Mouse (Mus musculus) embryonic facial prominence, embryonic 12.5 days (tissue): ENCODE data around the gene Fra10ac1. TPM values are rescaled to one million over a fixed set of nuclear protein-coding genes. Genes with fewer than 3 reads are reported as not detected.

Experiments used
- ATAC-seq: fragments of 200-750 bp; cut with Nextera tagmentation; 2 replicates; pipeline ENCODE4 v1.8.0; 2017; ENCODE audit not compliant: insufficient number of reproducible peaks, insufficient read depth, low FRiP score, low TSS enrichment
- H3K27ac ChIP-seq: fragments of 300-500 bp; sonication (generic); 2 replicates; pipeline ENCODE4 v1.5.1; 2016; ENCODE audit warnings: mild to moderate bottlenecking
- H3K27me3 ChIP-seq: fragments of 300-500 bp; sonication (generic); 2 replicates; pipeline ENCODE4 v1.6.1; 2016; ENCODE audit warnings: mild to moderate bottlenecking, moderate library complexity
- H3K36me3 ChIP-seq: fragments of 300-500 bp; sonication (generic); 2 replicates; pipeline ENCODE4 v1.6.1; 2016; ENCODE audit warnings: mild to moderate bottlenecking
- H3K4me1 ChIP-seq: fragments of 300-500 bp; sonication (generic); 2 replicates; pipeline ENCODE4 v1.6.1; 2016
- H3K4me2 ChIP-seq: fragments of 300-500 bp; sonication (generic); replicated peaks from 2 replicates; pipeline ENCODE4 v1.6.1; 2016; ENCODE audit warnings: mild to moderate bottlenecking, moderate library complexity
- H3K4me3 ChIP-seq: fragments of 300-500 bp; sonication (generic); 2 replicates; pipeline ENCODE4 v1.5.1; 2016; ENCODE audit warnings: mild to moderate bottlenecking
- H3K9ac ChIP-seq: fragments of 300-500 bp; sonication (generic); 2 replicates; pipeline ENCODE4 v1.6.1; 2016; ENCODE audit warnings: mild to moderate bottlenecking, moderate library complexity
- H3K9me3 ChIP-seq: fragments of 300-500 bp; sonication (generic); 2 replicates; pipeline ENCODE4 v1.6.1; 2016; ENCODE audit warnings: mild to moderate bottlenecking, moderate library complexity
- WGBS: fragments of 180-500 bp; shearing (Covaris S2); methylation state at CpG from one replicate; pipeline ENCODE4 v1.1.7; 2016; 5-methylcytosine and 5-hydroxymethylcytosine counted together
- polyA plus RNA-seq: library from polyadenylated mRNA; unstranded; fragments of >200 nt; fragmentation: Nextera tagmentation; extraction: Ambion mirVana; gene quantifications from 2 replicates; pipeline ENCODE4 v1.2.1, GENCODE M21; 2016

The Fra10ac1 gene
- polyA plus RNA-seq, 1 experiment from 2014 or later: 49.3 TPM

DNA sequence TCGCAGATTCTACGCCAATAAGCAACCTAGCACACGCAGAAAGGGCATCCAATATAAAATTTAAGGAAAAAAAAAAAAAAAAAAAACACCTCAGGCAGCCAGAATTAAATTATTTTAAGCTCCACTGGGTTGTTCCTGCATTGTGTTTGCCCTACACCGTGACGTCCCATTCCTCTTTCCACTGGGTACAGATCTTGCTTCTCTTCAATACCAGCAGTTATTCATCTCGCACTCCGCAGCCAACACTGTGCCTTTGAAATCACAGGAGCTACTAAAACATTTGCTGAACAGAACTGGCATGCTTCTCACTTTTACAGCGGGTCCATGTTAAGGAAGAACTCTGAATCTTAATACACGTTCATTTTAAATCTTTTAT lies 717 bp upstream of the Fra10ac1 start:
- Histone ChIP-seq H3K36me3 (no peaks in the 10 kb centered on the region), H3K4me1 (peaks cover 6% of the 10 kb centered on the region; the same call in 1 of the 2 replicates), H3K9me3 (no peaks in the 10 kb centered on the region), H3K4me2 (peak overlapping the region; percentile 62), H3K9ac (peak overlapping the region; percentile 33; the same call in 1 of the 2 replicates), H3K4me3 (peak overlapping the region; percentile 65), H3K27ac (peak overlapping the region; percentile 88), H3K27me3 (no peaks in the 10 kb centered on the region)
- WGBS: 16% methylated on average over 9 of the region's 9 CpGs
- ATAC-seq: no peak

DNA sequence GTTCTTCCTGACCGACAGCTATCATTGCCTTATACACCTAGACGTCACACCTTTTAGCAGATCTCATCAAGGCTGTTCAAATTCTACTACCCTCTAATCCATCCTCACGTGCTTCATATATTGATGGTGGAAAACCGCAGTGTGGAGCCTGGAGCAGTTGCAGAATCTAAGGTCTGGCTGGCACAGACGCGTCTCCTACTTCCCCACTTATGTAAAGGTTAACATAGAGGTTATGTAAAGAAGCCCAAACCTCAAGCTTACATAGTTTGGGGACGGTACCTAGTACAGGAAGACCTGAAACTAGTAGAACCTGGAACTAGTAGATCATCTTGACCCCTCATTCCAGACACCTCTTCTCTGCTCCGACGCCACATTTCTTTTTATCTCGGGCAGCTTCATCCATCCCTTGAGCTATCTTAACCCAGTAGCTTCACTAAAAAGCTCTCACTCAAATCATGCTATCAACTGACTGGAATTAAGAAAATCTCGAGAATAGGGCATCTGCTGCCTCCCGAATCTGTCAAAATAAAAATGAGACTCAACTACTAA lies 526 bp downstream of the Fra10ac1 start:
- Histone ChIP-seq H3K27ac (peak overlapping the region; percentile 88), H3K27me3 (no peaks in the 10 kb centered on the region), H3K4me2 (peak overlapping the region; percentile 62), H3K36me3 (0 out of 2 replicates have a peak, but pooled peaks cover 3% of the 10 kb centered on the region), H3K9me3 (no peaks in the 10 kb centered on the region), H3K9ac (peak overlapping the region; percentile 66), H3K4me3 (peak overlapping the region; percentile 65), H3K4me1 (peaks cover 6% of the 10 kb centered on the region; the same call in 1 of the 2 replicates)
- 11% methylated on average over 12 of the region's 12 CpGs for WGBS
- ATAC-seq: peak; percentile 32; the same call in 1 of the 2 replicates

DNA sequence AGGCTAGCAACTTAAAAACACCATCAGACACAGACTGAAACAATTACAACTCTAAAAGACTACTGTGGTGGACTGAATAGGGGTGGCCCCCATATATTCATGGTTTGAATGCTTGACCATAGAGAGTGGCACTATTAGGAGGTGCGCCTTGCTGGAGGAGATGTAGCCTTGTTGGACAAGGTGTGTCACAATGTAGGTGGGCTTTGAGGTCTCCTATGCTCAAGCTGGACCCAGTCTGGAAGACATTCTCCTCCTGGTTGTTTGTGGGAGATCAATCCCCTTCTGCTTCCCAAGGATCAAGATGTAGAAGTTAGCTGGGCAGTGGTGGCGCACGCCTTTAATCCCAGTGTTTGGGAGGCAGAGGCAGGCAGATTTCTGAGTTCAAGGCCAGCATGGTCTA lies 6.3 kb downstream of the Fra10ac1 start:
- Histone ChIP-seq H3K4me3 (no peak overlapping the region), H3K27ac (no peak overlapping the region), H3K9me3 (no peaks in the 10 kb centered on the region), H3K4me2 (no peak overlapping the region), H3K36me3 (peaks cover 24% of the 10 kb centered on the region; the same call in 1 of the 2 replicates), H3K9ac (no peak overlapping the region), H3K4me1 (no peaks in the 10 kb centered on the region), H3K27me3 (no peaks in the 10 kb centered on the region)
- ATAC-seq: no peak
- WGBS: 97% methylated on average over 3 of the region's 3 CpGs

DNA sequence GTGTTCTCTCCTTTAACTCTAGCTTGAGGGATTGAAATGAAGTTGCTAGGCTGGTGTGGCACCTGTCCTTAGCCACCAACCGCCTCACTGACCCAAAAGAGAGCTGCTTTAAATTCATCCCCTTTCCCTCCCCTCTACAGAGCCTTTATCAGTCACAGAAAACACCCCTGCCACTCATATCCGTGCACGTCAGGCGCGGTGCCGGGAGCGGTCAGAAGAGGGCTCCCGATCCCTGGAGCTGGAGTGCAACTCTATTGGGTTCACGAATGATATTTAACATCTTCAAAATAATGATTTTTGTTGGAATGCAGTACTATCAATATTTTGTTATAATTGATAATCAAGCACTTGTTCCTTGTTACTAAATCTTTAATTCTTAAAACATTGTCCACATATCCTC lies 17.3 kb downstream of the Fra10ac1 start:
- H3K36me3 ChIP-seq: peaks cover 24% of the 10 kb centered on the region
- H3K4me1 ChIP-seq: no peaks in the 10 kb centered on the region
- no peak overlapping the region for H3K27ac ChIP-seq
- no peak overlapping the region for H3K9ac ChIP-seq
- ATAC-seq: no peak
- H3K4me2 ChIP-seq: no peak overlapping the region
- no peak overlapping the region for H3K4me3 ChIP-seq
- 0 out of 2 replicates have a peak, but pooled peaks cover under 1% of the 10 kb centered on the region for H3K9me3 ChIP-seq
- 64% methylated on average over 9 of the region's 9 CpGs for WGBS
- H3K27me3 ChIP-seq: no peaks in the 10 kb centered on the region

DNA sequence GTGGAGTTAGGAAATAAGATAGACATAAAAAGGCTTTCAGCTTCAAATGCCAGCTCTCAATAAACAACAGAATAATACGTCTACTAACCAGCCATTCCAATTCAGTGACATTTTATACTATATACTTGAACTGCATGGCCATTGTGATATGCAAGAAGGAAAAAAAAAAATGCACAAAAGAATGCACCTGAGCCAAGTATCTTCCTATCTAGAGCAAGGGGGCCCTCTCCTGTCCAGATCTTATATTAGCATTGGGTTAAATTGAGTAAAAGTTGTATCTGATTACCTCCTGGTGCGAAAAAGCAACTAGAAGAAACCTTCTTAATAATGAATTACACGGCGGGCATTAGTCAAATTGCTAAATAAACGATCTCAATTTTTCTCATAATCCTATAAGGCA lies 25.2 kb downstream of the Fra10ac1 start:
- Histone ChIP-seq H3K27me3 (no peaks in the 10 kb centered on the region), H3K9me3 (no peaks in the 10 kb centered on the region), H3K36me3 (peaks cover 17% of the 10 kb centered on the region), H3K27ac (no peak overlapping the region), H3K4me1 (no peaks in the 10 kb centered on the region), H3K9ac (no peak overlapping the region), H3K4me2 (no peak overlapping the region), H3K4me3 (no peak overlapping the region)
- no peak for ATAC-seq
- 86% methylated on average over 5 of the region's 5 CpGs for WGBS

DNA sequence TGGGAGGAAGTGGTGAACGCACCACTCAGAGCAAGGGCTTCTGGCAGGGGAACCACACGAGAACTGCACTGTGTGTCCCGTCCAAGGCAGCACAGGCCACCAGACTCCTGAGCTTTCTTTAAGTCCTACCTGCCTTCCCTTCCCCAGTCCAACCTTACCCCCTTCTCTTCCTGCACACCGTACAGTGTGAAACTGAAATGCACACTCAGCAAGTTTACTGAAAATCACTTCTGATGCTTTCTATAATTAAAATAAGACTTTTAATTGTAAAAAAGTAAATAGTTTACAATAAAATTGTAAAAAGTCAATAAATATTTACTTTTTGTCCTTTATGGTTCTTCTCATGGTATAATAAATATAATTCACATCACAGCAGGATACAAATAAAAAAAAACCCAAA lies 28.7 kb downstream of the Fra10ac1 start:
- Histone ChIP-seq H3K9ac (no peak overlapping the region), H3K9me3 (no peaks in the 10 kb centered on the region), H3K27me3 (no peaks in the 10 kb centered on the region), H3K27ac (no peak overlapping the region), H3K36me3 (0 out of 2 replicates have a peak, but pooled peaks cover 14% of the 10 kb centered on the region), H3K4me3 (no peak overlapping the region), H3K4me1 (no peaks in the 10 kb centered on the region), H3K4me2 (no peak overlapping the region)
- WGBS: 91% methylated on average over 4 of the region's 4 CpGs
- no peak for ATAC-seq

DNA sequence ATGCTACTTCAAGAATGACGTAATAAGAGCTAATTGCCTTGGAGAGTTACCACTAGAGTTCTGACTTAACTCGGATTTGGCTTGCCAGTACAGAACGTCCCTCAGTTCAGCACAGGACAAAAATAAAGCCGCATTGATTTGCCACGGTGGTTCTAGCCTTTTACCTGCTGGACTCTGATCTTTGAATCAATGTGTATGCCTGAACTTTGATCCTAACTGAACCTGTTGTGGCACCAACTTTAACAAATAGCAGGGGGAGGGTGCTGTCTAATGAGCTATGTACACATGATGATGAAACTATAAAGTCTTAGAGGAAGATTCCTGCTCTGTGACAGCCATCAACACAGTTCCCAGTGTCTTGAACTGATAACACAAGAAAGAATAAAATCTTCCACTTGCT lies 32.5 kb downstream of the Fra10ac1 start:
- H3K4me2 ChIP-seq: no peak overlapping the region
- H3K9ac ChIP-seq: no peak overlapping the region
- H3K4me3 ChIP-seq: no peak overlapping the region
- no peaks in the 10 kb centered on the region for H3K9me3 ChIP-seq
- H3K4me1 ChIP-seq: no peaks in the 10 kb centered on the region
- no peak for ATAC-seq
- peaks cover 19% of the 10 kb centered on the region; the same call in 1 of the 2 replicates for H3K36me3 ChIP-seq
- H3K27me3 ChIP-seq: no peaks in the 10 kb centered on the region
- no peak overlapping the region for H3K27ac ChIP-seq
- 74% methylated on average over 5 of the region's 5 CpGs for WGBS

DNA sequence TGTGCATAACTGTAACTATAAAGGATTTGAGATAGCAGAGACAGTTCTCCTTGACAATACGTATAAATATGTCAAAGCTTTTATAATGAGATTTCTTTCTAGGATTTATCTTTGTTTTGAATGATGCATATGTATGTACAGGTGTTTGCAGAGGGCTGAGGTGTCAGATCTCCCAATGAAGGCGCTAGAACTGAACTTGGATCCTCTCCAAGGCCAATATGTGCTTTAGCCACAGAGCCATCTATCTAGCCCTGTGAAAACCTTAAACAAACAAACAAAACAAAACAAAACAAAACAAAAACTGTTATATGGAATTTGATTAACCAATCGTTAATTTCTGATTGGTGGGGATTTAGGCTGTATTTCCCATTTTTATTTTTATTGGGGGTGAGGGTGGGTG lies 33.4 kb downstream of the Fra10ac1 start:
- WGBS: 82% methylated on average over 3 of the region's 3 CpGs

DNA sequence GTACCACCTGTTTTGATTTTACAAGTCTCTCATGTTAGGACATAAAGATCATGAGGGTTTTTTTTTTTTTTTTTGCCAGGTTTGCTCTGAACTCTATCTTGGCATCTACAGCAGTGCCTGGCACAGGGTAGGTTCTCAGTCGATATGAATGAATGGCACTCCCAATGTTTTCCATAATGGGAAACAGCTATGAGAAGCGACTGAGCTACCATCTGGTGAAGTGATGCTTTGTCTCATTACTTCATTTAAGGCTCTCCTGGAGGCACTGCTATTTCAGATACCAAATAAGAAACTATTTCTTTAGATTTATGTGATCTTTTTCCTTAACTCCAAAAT lies 36.6 kb downstream of the Fra10ac1 start:
- H3K4me3 ChIP-seq: no peak overlapping the region
- peaks cover 11% of the 10 kb centered on the region; the same call in 1 of the 2 replicates for H3K36me3 ChIP-seq
- H3K27me3 ChIP-seq: no peaks in the 10 kb centered on the region
- WGBS: 84% methylated on average over 2 of the region's 2 CpGs
- no peak overlapping the region for H3K9ac ChIP-seq
- no peaks in the 10 kb centered on the region for H3K9me3 ChIP-seq
- H3K4me2 ChIP-seq: no peak overlapping the region
- H3K4me1 ChIP-seq: no peaks in the 10 kb centered on the region
- H3K27ac ChIP-seq: no peak overlapping the region
- no peak for ATAC-seq

More for the DNA sequence above, 33.4 kb downstream of the Fra10ac1 start:
- ATAC-seq: no peak
- Histone ChIP-seq H3K4me1 (no peaks in the 10 kb centered on the region), H3K27me3 (no peaks in the 10 kb centered on the region), H3K9me3 (no peaks in the 10 kb centered on the region), H3K27ac (no peak overlapping the region), H3K9ac (no peak overlapping the region), H3K36me3 (peaks cover 19% of the 10 kb centered on the region; the same call in 1 of the 2 replicates), H3K4me2 (no peak overlapping the region), H3K4me3 (no peak overlapping the region)

DNA sequence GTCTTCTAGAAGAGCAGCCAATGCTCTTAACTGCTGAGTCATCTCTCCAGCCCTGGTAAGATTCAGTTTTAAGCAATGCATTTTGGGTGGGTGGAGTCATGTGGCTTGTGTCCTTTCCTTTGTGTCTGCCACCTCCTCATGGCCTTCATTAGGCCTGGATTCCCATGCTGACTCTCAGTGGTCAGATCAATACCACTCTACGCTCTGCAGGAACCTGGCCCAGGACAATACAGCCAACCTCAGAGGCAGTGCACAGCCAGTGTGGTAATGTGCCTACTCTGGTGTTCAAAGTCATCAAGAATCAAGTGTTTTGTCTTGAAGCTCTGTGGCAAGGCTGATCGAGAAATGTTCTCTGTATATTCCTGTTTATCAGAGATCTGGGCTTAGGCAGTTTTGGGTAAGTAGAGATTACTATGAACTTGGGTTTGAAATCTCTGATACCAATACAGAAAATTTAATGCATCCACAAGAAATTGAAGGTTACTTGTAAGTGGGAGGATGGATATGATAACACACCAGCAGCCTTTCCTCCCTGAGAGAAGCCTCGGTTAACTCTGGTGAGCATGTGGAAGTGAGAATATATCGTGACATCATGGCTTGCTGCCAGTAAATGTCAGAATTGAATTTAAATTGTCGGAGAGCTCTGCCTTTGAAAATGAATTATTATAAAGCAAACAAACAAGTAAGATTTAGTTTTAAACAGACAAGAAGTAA lies 37.2 kb downstream of the Fra10ac1 start:
- ATAC-seq: no peak
- Histone ChIP-seq H3K4me1 (no peaks in the 10 kb centered on the region), H3K27ac (no peak overlapping the region), H3K36me3 (peaks cover 11% of the 10 kb centered on the region; the same call in 1 of the 2 replicates), H3K9ac (no peak overlapping the region), H3K27me3 (no peaks in the 10 kb centered on the region), H3K4me2 (no peak overlapping the region), H3K9me3 (no peaks in the 10 kb centered on the region), H3K4me3 (no peak overlapping the region)
- 93% methylated on average over 5 of the region's 5 CpGs for WGBS

DNA sequence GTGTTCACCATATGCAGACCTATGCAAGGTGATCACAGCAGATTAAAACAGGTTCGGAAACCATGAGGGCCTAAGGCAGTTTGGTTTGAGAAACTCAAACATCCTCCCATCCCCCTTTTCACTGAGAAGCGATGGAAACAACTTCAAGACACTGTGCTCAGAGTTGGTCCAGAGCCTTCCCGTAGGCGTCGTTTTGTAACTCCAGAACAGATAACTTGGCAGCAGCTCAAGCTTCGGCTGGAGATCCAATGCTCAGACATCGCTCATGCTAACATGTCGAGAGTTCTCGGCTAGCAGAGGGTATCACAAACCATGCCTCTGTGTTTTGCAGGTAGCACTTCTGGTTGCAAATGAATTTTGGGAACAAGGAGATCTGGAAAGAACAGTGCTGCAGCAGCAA lies 44.3 kb downstream of the Fra10ac1 start:
- Histone ChIP-seq H3K4me3 (no peak overlapping the region), H3K27me3 (no peaks in the 10 kb centered on the region), H3K9ac (no peak overlapping the region), H3K27ac (no peak overlapping the region), H3K9me3 (no peaks in the 10 kb centered on the region), H3K4me2 (no peak overlapping the region), H3K36me3 (no peaks in the 10 kb centered on the region), H3K4me1 (no peaks in the 10 kb centered on the region)
- ATAC-seq: no peak
- WGBS: 92% methylated on average over 9 of the region's 9 CpGs

DNA sequence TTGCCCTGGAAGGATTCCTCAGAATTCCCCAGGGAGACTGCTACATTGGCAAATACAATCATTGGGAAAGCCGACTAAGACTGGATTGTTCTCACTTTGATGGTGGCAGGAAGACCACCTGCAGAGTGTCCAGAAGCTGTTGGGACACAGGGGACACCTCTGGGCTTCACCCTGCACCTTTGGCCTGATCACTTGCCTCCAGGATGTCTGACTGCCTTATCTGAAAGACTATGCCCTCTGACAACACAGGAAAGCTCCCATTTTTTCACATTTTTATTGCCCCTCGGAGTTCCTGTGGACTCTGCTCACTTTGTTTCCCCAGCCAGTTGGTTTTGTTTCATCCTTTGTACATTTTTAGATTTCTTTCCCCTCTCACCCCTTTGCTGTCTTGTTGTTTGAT lies 59.3 kb downstream of the Fra10ac1 start:
- H3K4me3 ChIP-seq: no peak overlapping the region
- H3K9ac ChIP-seq: no peak overlapping the region
- H3K4me2 ChIP-seq: no peak overlapping the region
- H3K9me3 ChIP-seq: no peaks in the 10 kb centered on the region
- H3K27me3 ChIP-seq: no peaks in the 10 kb centered on the region
- no peak overlapping the region for H3K27ac ChIP-seq
- no peak for ATAC-seq
- WGBS: 55% methylated on average over 2 of the region's 2 CpGs
- H3K36me3 ChIP-seq: no peaks in the 10 kb centered on the region
- no peaks in the 10 kb centered on the region for H3K4me1 ChIP-seq
